15 mouse cellular contexts compared by ENCODE assay signal in genomic region chr5:52339134-52339533, GRCm38 (mm10). TPM values are rescaled to one million over a fixed set of nuclear protein-coding genes. Genes with fewer than 3 reads are reported as not detected.
"Had no signal": no experiment of that assay in that cellular context is flagged by ENCODE, and none has a peak within 500 bp of the region (broad histone marks: within the 10 kb centered on the region; RNA-seq: fewer than 3 reads in every experiment).

No protein-coding gene starts in this region.

- H3K4me1 ChIP-seq: liver, embryonic 13.5 days had no signal

- H3K4me2 ChIP-seq: liver, embryonic 13.5 days; midbrain, embryonic 11.5 days had no signal

- H3K4me3 ChIP-seq: layer of hippocampus, adult 2 months; liver, embryonic 13.5 days had no signal

- H3K36me3 ChIP-seq: liver, embryonic 13.5 days had no signal

- DNase-seq: layer of hippocampus, adult 9-11 months; liver, embryonic 13.5 days; lung, adult 2 months; lung, postnatal 14 days; lung, postnatal 4 days; midbrain, embryonic 14.5 days; thymus, adult 18-20 months; thymus, postnatal 14 days; thymus, postnatal 4 days had no signal

- H3K27me3 ChIP-seq: liver, embryonic 13.5 days had no signal

- H3K9me3 ChIP-seq: liver, embryonic 13.5 days had no signal

- H3K27ac ChIP-seq: kidney, postnatal 0 days; layer of hippocampus, adult 2 months; liver, embryonic 13.5 days had no signal

- H3K9ac ChIP-seq: liver, embryonic 13.5 days had no signal

RNA-seq across cellular contexts. Expression of gene Sod3, which starts 24.5 kb away (rescaled TPM):
- total RNA-seq: megakaryocyte progenitor cell, adult 5-6 weeks; megakaryocyte-erythroid progenitor cell, adult 5-6 weeks had no signal
- polyA plus RNA-seq: limb, embryonic 11.5 days had no signal
